Mouse (Mus musculus) erythroblast, embryonic 14.5 days (primary cell): ENCODE results near the gene Dnah6.

ENCODE experiments used
- GATA1 ChIP-seq: IDR thresholded peaks from 2 replicates; pipeline ENCODE4 v1.6.1; 2012; ENCODE audit warnings: low read length, inconsistent platforms, mixed read lengths
- TAL1 ChIP-seq: IDR thresholded peaks from 3 replicates; pipeline ENCODE4 v1.6.1; 2012; ENCODE audit warnings: low read length, inconsistent platforms, mixed read lengths

DNA sequence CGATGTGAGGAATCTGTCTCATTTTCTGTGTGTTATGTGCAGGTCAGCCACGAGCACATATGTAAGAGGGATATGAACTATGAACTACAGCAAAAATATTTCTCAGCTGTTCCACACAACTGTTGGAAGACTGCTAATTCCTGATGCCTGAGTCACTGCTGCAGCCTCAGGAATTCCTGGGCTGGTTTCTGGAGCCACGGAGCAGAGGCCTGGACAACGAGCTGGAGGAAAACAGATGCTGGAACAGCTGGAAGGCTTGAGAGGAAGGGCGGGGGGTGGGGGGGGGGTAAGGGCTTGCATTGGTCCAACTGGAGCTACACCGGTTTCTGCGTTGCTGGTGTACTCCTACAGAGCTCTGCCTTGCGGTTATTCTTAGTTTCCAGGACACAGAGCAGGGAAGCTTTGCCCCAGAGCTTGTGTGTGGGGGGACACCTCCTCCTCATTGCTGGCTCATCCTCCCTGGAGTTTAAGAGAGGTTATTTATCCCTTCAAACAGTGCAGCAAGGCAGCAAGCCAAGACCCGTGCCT is 240.3 kb downstream of the Dnah6 start:
- TF ChIP-seq GATA1: no peak
- TF ChIP-seq TAL1: no peak
